Mouse (Mus musculus) heart, postnatal 0 days (tissue): ENCODE measurements around the gene Prcp. TPM values are rescaled to one million over a fixed set of nuclear protein-coding genes. Genes with fewer than 3 reads are reported as not detected.

Experiments used
- ATAC-seq: fragments of 200-750 bp; cut with Nextera tagmentation; 2 replicates; pipeline ENCODE4 v1.8.0; 2017; ENCODE audit warnings: low read depth, moderate number of reproducible peaks, moderate library complexity; ENCODE audit not compliant: insufficient read depth
- DNase-seq: peaks from one replicate; pipeline ENCODE4 v3.0.0-alpha.2; 2016; ENCODE audit warnings: low spot score
- H3K27ac ChIP-seq: fragments of 300-500 bp; sonication (generic); 2 replicates; pipeline ENCODE4 v1.5.1; 2014; ENCODE audit warnings: low read depth, mild to moderate bottlenecking
- H3K27me3 ChIP-seq: fragments of 300-500 bp; sonication (generic); 2 replicates; pipeline ENCODE4 v1.6.1; 2014; ENCODE audit warnings: low read length, mixed read lengths; ENCODE audit not compliant: control insufficient read depth, insufficient read depth
- H3K36me3 ChIP-seq: fragments of 300-500 bp; sonication (generic); replicated peaks from 2 replicates; pipeline ENCODE4 v1.6.1; 2014; ENCODE audit warnings: low read length, mixed read lengths; ENCODE audit not compliant: control insufficient read depth, insufficient read depth
- H3K4me1 ChIP-seq: fragments of 300-500 bp; sonication (generic); 2 replicates; pipeline ENCODE4 v1.6.1; 2014; ENCODE audit warnings: antibody characterized with exemption; ENCODE audit not compliant: control insufficient read depth, insufficient read depth
- H3K4me2 ChIP-seq: fragments of 300-500 bp; sonication (generic); 2 replicates; pipeline ENCODE4 v1.6.1; 2014; ENCODE audit warnings: low read depth, mild to moderate bottlenecking, low read length, moderate library complexity
- H3K4me3 ChIP-seq: fragments of 300-500 bp; sonication (generic); 2 replicates; pipeline ENCODE4 v1.5.1; 2014; ENCODE audit warnings: low read depth, low read length
- H3K9ac ChIP-seq: fragments of 300-500 bp; sonication (generic); replicated peaks from 2 replicates; pipeline ENCODE4 v1.6.1; 2014; ENCODE audit warnings: low read depth, low read length, mixed read lengths
- H3K9me3 ChIP-seq: fragments of 300-500 bp; sonication (generic); replicated peaks from 2 replicates; pipeline ENCODE4 v1.6.1; 2016; ENCODE audit warnings: low read length; ENCODE audit not compliant: control insufficient read depth
- CTCF ChIP-seq: IDR thresholded peaks from 2 replicates; pipeline ENCODE4 v1.5.1; 2016; ENCODE audit warnings: antibody characterized with exemption, control low read depth, low read depth
- EP300 ChIP-seq: IDR thresholded peaks from 2 replicates; pipeline ENCODE4 v1.6.1; 2016; ENCODE audit warnings: antibody characterized with exemption, low read depth
- WGBS: fragments of 180-500 bp; shearing (Covaris S2); extraction: QIAGEN DNeasy Blood & Tissue Kit; methylation state at CpG from one replicate; pipeline ENCODE4 v1.1.7; 2014; 5-methylcytosine and 5-hydroxymethylcytosine counted together
- polyA plus RNA-seq: library from polyadenylated mRNA; unstranded; fragments of >200 nt; fragmentation: Nextera tagmentation; extraction: Ambion mirVana; gene quantifications from 2 replicates; pipeline ENCODE4 v1.2.1, GENCODE M21; 2015
- total RNA-seq: library from RNA; depleted of rRNA; stranded (reverse); fragments of >200 nt; gene quantifications from 2 replicates; pipeline ENCODE4 v1.2.3, GENCODE M21; 2014; ENCODE audit warnings: low replicate concordance

The Prcp gene
- total and polyA plus RNA-seq, 2 experiments from 2014 or later = 18.3 to 44.8 TPM

- TF ChIP-seq EP300 (no peak), CTCF (no peak)
- Histone ChIP-seq H3K27ac (no peak overlapping the region), H3K9me3 (no peaks in the 10 kb centered on the region; the same call in 1 of the 2 replicates), H3K4me3 (no peak overlapping the region), H3K9ac (no peak overlapping the region), H3K4me2 (no peak overlapping the region), H3K27me3 (no peaks in the 10 kb centered on the region), H3K36me3 (no peaks in the 10 kb centered on the region), H3K4me1 (no peaks in the 10 kb centered on the region)
- WGBS = 76% methylated on average over 5 of the region's 5 CpGs
- DNase-seq (no peak), ATAC-seq (no peak)
Observed at GRCm38 (mm10) chr7:92939776-92940175, 65.5 kb downstream of the Prcp start.

- ATAC-seq (peak; percentile 74), DNase-seq (peak; percentile 68)
- WGBS = 53% methylated on average over 3 of the region's 3 CpGs
- Histone ChIP-seq H3K4me1 (no peaks in the 10 kb centered on the region), H3K4me3 (no peak overlapping the region), H3K9ac (no peak overlapping the region), H3K9me3 (no peaks in the 10 kb centered on the region), H3K27ac (peak overlapping the region; percentile 57), H3K4me2 (no peak overlapping the region), H3K36me3 (no peaks in the 10 kb centered on the region), H3K27me3 (no peaks in the 10 kb centered on the region)
- TF ChIP-seq CTCF (no peak), EP300 (peak; percentile 47; the same call in 1 of the 2 replicates)
Observed at GRCm38 (mm10) chr7:92950775-92951174, 76.5 kb downstream of the Prcp start.

GRCm38 (mm10) chr7:92952210-92952609 is 77.9 kb downstream of the Prcp start:
- DNase-seq = peak; percentile 38
- peak overlapping the region; percentile 57; the same call in 1 of the 2 replicates for H3K27ac ChIP-seq
- WGBS = 44% methylated on average over 2 of the region's 2 CpGs
- no peak overlapping the region for H3K4me3 ChIP-seq
- no peak for TF ChIP-seq EP300
- TF ChIP-seq CTCF = no peak
- H3K9me3 ChIP-seq = no peaks in the 10 kb centered on the region
- H3K4me2 ChIP-seq = no peak overlapping the region
- no peaks in the 10 kb centered on the region for H3K4me1 ChIP-seq
- H3K27me3 ChIP-seq = no peaks in the 10 kb centered on the region
- H3K36me3 ChIP-seq = no peaks in the 10 kb centered on the region
- no peak overlapping the region for H3K9ac ChIP-seq
- peak; percentile 58; the same call in 1 of the 2 replicates for ATAC-seq

- Histone ChIP-seq H3K27ac (no peak overlapping the region), H3K9me3 (no peaks in the 10 kb centered on the region), H3K4me2 (no peak overlapping the region), H3K4me3 (no peak overlapping the region), H3K9ac (no peak overlapping the region), H3K36me3 (no peaks in the 10 kb centered on the region), H3K4me1 (no peaks in the 10 kb centered on the region), H3K27me3 (no peaks in the 10 kb centered on the region)
- TF ChIP-seq EP300 (peak; percentile 67), CTCF (no peak)
- ATAC-seq = no peak
- peak; percentile 22 for DNase-seq
- 36% methylated on average over 3 of the region's 3 CpGs for WGBS
Observed at GRCm38 (mm10) chr7:92959758-92960157, 85.5 kb downstream of the Prcp start.

GRCm38 (mm10) chr7:92961876-92962275 is 87.6 kb downstream of the Prcp start:
- TF ChIP-seq EP300 (no peak), CTCF (no peak)
- no peak overlapping the region for H3K4me3 ChIP-seq
- 43% methylated on average over 1 of the region's 1 CpGs for WGBS
- no peak overlapping the region for H3K4me2 ChIP-seq
- H3K9me3 ChIP-seq = no peaks in the 10 kb centered on the region
- no peak overlapping the region for H3K9ac ChIP-seq
- H3K27ac ChIP-seq = no peak overlapping the region
- no peaks in the 10 kb centered on the region for H3K36me3 ChIP-seq
- no peak for DNase-seq
- ATAC-seq = no peak
- no peaks in the 10 kb centered on the region for H3K27me3 ChIP-seq
- no peaks in the 10 kb centered on the region for H3K4me1 ChIP-seq

- Histone ChIP-seq H3K27ac (no peak overlapping the region), H3K9me3 (no peaks in the 10 kb centered on the region), H3K4me3 (no peak overlapping the region), H3K4me2 (no peak overlapping the region), H3K9ac (no peak overlapping the region), H3K27me3 (no peaks in the 10 kb centered on the region), H3K36me3 (no peaks in the 10 kb centered on the region), H3K4me1 (no peaks in the 10 kb centered on the region)
- peak; percentile 57 for DNase-seq
- TF ChIP-seq CTCF (peak; percentile 77), EP300 (no peak)
- no peak for ATAC-seq
- WGBS = 57% methylated on average over 3 of the region's 3 CpGs
Observed at GRCm38 (mm10) chr7:92964754-92965501, 90.7 kb downstream of the Prcp start.
